Mouse (Mus musculus): ENCODE measurements around the gene Kctd15. TPM values are rescaled to one million over a fixed set of nuclear protein-coding genes. Genes with fewer than 3 reads are reported as not detected.
A peak's percentile ranks its signal among the peaks of the same experiment; 100 is the strongest.

The Kctd15 gene
- polyA plus RNA-seq, 1 experiment from 2014 or later, result 19.2 TPM

DNA sequence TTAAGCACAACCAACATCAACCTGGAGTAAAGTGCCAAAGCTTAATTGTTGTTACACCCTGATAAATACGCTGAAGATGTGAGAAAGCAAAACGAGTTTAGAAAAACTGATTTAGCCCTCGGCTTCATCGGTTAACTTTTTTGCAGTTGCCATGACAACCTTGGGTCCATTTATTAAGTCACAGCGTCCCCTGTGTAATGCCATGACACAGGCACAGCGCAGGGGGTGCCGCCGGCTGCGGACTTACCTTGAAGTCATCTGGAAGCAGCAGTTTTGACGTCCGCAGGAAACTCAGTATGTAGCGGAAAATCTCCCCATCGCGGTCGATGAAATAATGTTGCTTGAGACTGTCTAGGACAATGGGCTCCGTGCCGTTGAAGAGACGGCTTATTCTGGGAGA lies 11.9 kb downstream of the Kctd15 start:
- H3K4me1 ChIP-seq, result no peaks in the 10 kb centered on the region
- H3K4me3 ChIP-seq (replicated peaks), result no peak overlapping the region
- H3K9me3 ChIP-seq, result no peaks in the 10 kb centered on the region
- peaks cover 27% of the 10 kb centered on the region for H3K36me3 ChIP-seq
- no peak overlapping the region for H3K27ac ChIP-seq
- 85% methylated on average over 18 of the region's 18 CpGs for WGBS
- H3K27me3 ChIP-seq (replicated peaks), result no peaks in the 10 kb centered on the region
- H3K9ac ChIP-seq, result no peak overlapping the region
- ATAC-seq (ENCODE audit: insufficient read depth, low FRiP score, low read depth), result no peak
- no peak overlapping the region for H3K4me2 ChIP-seq

DNA sequence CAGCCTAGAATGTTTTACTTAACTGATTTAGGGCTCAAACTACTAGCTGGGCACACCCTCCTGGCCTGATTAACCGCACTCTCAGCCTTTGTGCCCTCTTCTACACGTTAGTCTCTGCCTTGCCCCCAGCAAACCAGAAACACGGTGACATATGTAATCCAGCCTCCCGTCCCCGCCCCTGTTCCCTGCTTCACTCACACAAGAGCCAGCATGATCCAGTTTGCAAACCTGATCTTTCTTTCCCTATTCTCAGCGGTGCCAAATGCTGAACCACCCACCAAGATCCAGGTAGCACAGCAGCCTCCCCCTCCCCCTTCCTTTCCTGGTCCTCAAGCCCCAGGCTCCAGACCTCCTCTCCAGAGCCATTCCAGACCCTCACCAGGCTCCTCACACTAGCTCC lies 13.2 kb downstream of the Kctd15 start:
- no peaks in the 10 kb centered on the region for H3K9me3 ChIP-seq
- 64% methylated on average over 6 of the region's 6 CpGs for WGBS
- no peak overlapping the region for H3K4me3 ChIP-seq (replicated peaks)
- H3K36me3 ChIP-seq, result peaks cover 20% of the 10 kb centered on the region; the same call in 1 of the 2 replicates
- H3K27ac ChIP-seq, result peak overlapping the region; percentile 59; the same call in 1 of the 2 replicates
- H3K9ac ChIP-seq, result no peak overlapping the region
- H3K27me3 ChIP-seq (replicated peaks), result no peaks in the 10 kb centered on the region
- no peak for ATAC-seq (ENCODE audit: insufficient read depth, low FRiP score, low read depth)
- H3K4me1 ChIP-seq, result no peaks in the 10 kb centered on the region
- H3K4me2 ChIP-seq, result no peak overlapping the region

DNA sequence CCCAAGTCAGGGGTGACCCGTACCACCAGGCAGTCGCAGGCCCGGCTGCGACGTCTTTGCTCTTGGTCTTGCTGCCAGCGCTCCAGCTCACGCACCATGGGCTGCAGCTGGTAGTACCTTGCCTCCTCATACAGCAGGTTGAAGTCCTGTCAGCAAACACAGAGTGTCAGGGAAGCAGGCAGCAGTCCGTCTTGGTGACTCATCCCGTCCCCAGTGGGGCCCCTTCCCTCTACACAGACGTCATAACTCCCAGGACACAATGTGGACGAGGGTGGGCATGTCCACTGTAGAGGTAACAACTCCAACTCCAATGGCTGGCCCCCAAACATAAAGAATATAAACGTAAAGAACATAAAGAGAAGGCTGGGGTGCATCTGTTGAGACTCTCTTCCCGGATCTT lies 14.6 kb downstream of the Kctd15 start:
- Histone ChIP-seq H3K4me2 (no peak overlapping the region), H3K27me3 (replicated peaks) (no peaks in the 10 kb centered on the region), H3K9me3 (no peaks in the 10 kb centered on the region), H3K4me3 (replicated peaks) (no peak overlapping the region), H3K27ac (no peak overlapping the region), H3K9ac (no peak overlapping the region), H3K36me3 (peaks cover 16% of the 10 kb centered on the region; the same call in 1 of the 2 replicates), H3K4me1 (no peaks in the 10 kb centered on the region)
- WGBS, result 83% methylated on average over 13 of the region's 13 CpGs
- ATAC-seq (ENCODE audit: insufficient read depth, low FRiP score, low read depth), result no peak

GRCm38 (mm10) chr7:34639798-34640197 lies 16.7 kb downstream of the Kctd15 start:
- H3K36me3 ChIP-seq, result peaks cover 16% of the 10 kb centered on the region; the same call in 1 of the 2 replicates
- H3K9ac ChIP-seq, result no peak overlapping the region
- no peaks in the 10 kb centered on the region for H3K27me3 ChIP-seq (replicated peaks)
- no peak overlapping the region for H3K27ac ChIP-seq
- no peak overlapping the region for H3K4me2 ChIP-seq
- ATAC-seq (ENCODE audit: insufficient read depth, low FRiP score, low read depth), result no peak
- no peak overlapping the region for H3K4me3 ChIP-seq (replicated peaks)
- no peaks in the 10 kb centered on the region for H3K4me1 ChIP-seq
- no peaks in the 10 kb centered on the region for H3K9me3 ChIP-seq
- 80% methylated on average over 11 of the region's 11 CpGs for WGBS

DNA sequence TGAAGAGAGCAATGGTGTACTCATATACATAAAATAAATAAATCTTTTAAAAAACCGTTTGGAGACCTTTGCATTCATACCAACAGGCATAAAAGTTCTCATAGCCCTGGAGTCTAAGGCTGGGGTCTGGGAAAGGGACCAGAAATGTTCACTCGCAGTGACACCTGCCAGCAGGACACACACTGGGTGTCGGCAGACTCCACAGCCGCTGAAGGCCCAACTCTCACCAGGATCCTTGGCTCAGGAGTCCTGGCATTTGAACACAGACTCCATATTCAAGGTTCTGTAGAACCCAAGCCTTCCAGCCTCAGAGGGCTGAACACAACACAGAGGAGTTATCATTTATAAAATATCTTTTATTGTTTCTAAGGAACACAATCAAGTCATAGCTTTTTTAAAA lies 19.9 kb downstream of the Kctd15 start:
- H3K9me3 ChIP-seq, result no peaks in the 10 kb centered on the region
- no peak overlapping the region for H3K4me2 ChIP-seq

GRCm38 (mm10) chr7:34632966-34633742 lies 23.4 kb downstream of the Kctd15 start:
- H3K4me2 ChIP-seq, result no peak overlapping the region
- H3K9ac ChIP-seq, result no peak overlapping the region
- H3K27ac ChIP-seq, result no peak overlapping the region
- no peaks in the 10 kb centered on the region for H3K36me3 ChIP-seq
- WGBS, result 76% methylated on average over 10 of the region's 10 CpGs
- ATAC-seq (ENCODE audit: insufficient read depth, low FRiP score, low read depth), result no peak
- no peaks in the 10 kb centered on the region for H3K27me3 ChIP-seq (replicated peaks)
- H3K9me3 ChIP-seq, result no peaks in the 10 kb centered on the region
- peaks cover 11% of the 10 kb centered on the region; the same call in 1 of the 2 replicates for H3K4me1 ChIP-seq
- H3K4me3 ChIP-seq (replicated peaks), result no peak overlapping the region

More for the DNA sequence above, 19.9 kb downstream of the Kctd15 start:
- Histone ChIP-seq H3K27ac (no peak overlapping the region), H3K4me1 (no peaks in the 10 kb centered on the region), H3K4me3 (replicated peaks) (no peak overlapping the region), H3K27me3 (replicated peaks) (no peaks in the 10 kb centered on the region), H3K9ac (no peak overlapping the region), H3K36me3 (peaks cover 13% of the 10 kb centered on the region; the same call in 1 of the 2 replicates)
- ATAC-seq (ENCODE audit: insufficient read depth, low FRiP score, low read depth), result no peak
- 71% methylated on average over 4 of the region's 4 CpGs for WGBS

- Histone ChIP-seq H3K9ac (peak overlapping the region; percentile 32), H3K4me1 (peaks cover 11% of the 10 kb centered on the region; the same call in 1 of the 2 replicates), H3K36me3 (no peaks in the 10 kb centered on the region), H3K4me2 (peak overlapping the region; percentile 83), H3K4me3 (replicated peaks) (peak overlapping the region; percentile 45), H3K27ac (peak overlapping the region; percentile 90), H3K27me3 (replicated peaks) (no peaks in the 10 kb centered on the region), H3K9me3 (no peaks in the 10 kb centered on the region)
- peak; percentile 84 for ATAC-seq (ENCODE audit: insufficient read depth, low FRiP score, low read depth)
- under 1% methylated on average over 34 of the region's 34 CpGs for WGBS
Observed at GRCm38 (mm10) chr7:34630211-34631085, 26.1 kb downstream of the Kctd15 start.

GRCm38 (mm10) chr7:34629702-34630210 lies 26.8 kb downstream of the Kctd15 start:
- Histone ChIP-seq H3K27me3 (replicated peaks) (no peaks in the 10 kb centered on the region), H3K4me1 (peaks cover 11% of the 10 kb centered on the region; the same call in 1 of the 2 replicates), H3K4me3 (replicated peaks) (peak overlapping the region; percentile 45), H3K36me3 (no peaks in the 10 kb centered on the region), H3K27ac (peak overlapping the region; percentile 90), H3K4me2 (peak overlapping the region; percentile 83), H3K9ac (peak overlapping the region; percentile 32; the same call in 1 of the 2 replicates), H3K9me3 (no peaks in the 10 kb centered on the region)
- 45% methylated on average over 8 of the region's 8 CpGs for WGBS
- ATAC-seq (ENCODE audit: insufficient read depth, low FRiP score, low read depth), result no peak

GRCm38 (mm10) chr7:34620411-34620810 lies 36.1 kb downstream of the Kctd15 start:
- ATAC-seq (ENCODE audit: insufficient read depth, low FRiP score, low read depth), result no peak
- no peaks in the 10 kb centered on the region for H3K4me1 ChIP-seq
- no peak overlapping the region for H3K9ac ChIP-seq

DNA sequence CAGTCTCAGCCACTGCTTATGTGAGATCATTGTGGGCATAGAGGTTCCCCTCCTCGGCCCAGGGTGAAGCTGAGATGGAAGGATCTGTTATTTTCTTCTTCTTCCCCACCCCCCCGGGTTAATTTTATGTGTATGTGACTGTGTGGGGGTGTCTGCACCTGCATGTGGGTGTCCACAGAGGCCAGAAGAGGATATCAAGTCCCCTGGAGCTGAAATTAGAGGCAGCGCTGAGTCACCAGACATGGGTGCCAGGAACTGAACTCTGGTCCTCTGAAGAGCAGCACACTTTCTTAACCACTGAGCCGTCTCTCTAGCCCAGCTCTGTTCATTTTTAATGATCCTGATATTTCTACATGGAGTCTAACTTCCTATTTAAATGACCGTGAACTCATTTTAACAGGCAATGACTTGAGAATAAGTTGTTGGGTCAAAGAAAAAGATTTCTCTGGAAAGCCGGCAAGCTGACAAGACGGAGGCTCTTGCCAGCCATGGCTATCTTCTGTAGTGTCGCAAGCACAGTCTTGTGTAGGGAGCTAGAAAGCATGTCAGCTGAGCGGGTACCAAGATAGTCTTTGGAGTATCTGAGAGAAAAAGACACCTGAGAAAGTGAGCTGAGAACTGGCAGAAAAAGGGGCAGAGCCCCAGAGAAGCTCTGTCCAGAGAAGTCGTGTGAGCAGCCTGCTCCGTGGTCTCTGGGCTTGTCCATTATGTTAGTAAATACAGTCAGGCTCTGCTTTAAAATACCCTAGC lies 38.2 kb downstream of the Kctd15 start:
- no peak overlapping the region for H3K4me3 ChIP-seq (replicated peaks)
- H3K27me3 ChIP-seq (replicated peaks), result no peaks in the 10 kb centered on the region
- no peak for ATAC-seq (ENCODE audit: insufficient read depth, low FRiP score, low read depth)
- H3K36me3 ChIP-seq, result no peaks in the 10 kb centered on the region
- WGBS, result 77% methylated on average over 11 of the region's 11 CpGs
- no peak overlapping the region for H3K27ac ChIP-seq
- no peaks in the 10 kb centered on the region for H3K9me3 ChIP-seq
- H3K4me2 ChIP-seq, result no peak overlapping the region
- H3K4me1 ChIP-seq, result no peaks in the 10 kb centered on the region
- H3K9ac ChIP-seq, result no peak overlapping the region

More at GRCm38 (mm10) chr7:34620411-34620810, 36.1 kb downstream of the Kctd15 start:
- Histone ChIP-seq H3K4me3 (replicated peaks) (no peak overlapping the region), H3K9me3 (no peaks in the 10 kb centered on the region), H3K27ac (no peak overlapping the region), H3K36me3 (no peaks in the 10 kb centered on the region), H3K4me2 (no peak overlapping the region), H3K27me3 (replicated peaks) (no peaks in the 10 kb centered on the region)
- WGBS, result 38% methylated on average over 2 of the region's 2 CpGs

GRCm38 (mm10) chr7:34616275-34616674 lies 40.3 kb downstream of the Kctd15 start:
- ATAC-seq (ENCODE audit: insufficient read depth, low FRiP score, low read depth), result no peak
- H3K9me3 ChIP-seq, result no peaks in the 10 kb centered on the region
- H3K4me3 ChIP-seq (replicated peaks), result no peak overlapping the region
- no peak overlapping the region for H3K4me2 ChIP-seq
- no peaks in the 10 kb centered on the region for H3K36me3 ChIP-seq
- H3K4me1 ChIP-seq, result no peaks in the 10 kb centered on the region
- H3K27ac ChIP-seq, result no peak overlapping the region
- H3K9ac ChIP-seq, result no peak overlapping the region
- WGBS, result 86% methylated on average over 2 of the region's 2 CpGs
- H3K27me3 ChIP-seq (replicated peaks), result no peaks in the 10 kb centered on the region

Data from stomach, embryonic 15.5 days (tissue).